Mouse (Mus musculus) kidney, adult 2 months (tissue): ENCODE results near the gene Kcnh6.

Experiments used
- CTCF ChIP-seq: fragments of 200-500 bp; conservative IDR thresholded peaks from 2 replicates; pipeline ENCODE4 v1.5.1; 2011; ENCODE audit warnings: low read depth, mild to moderate bottlenecking, control low read depth, low read length, moderate library complexity, mixed read lengths; ENCODE audit not compliant: insufficient read depth, insufficient read length
- POLR2A ChIP-seq: fragments of 200-500 bp; IDR thresholded peaks from one replicate; pipeline ENCODE4 v1.6.1; 2011; ENCODE audit warnings: low read depth, low read length, control low read depth

DNA sequence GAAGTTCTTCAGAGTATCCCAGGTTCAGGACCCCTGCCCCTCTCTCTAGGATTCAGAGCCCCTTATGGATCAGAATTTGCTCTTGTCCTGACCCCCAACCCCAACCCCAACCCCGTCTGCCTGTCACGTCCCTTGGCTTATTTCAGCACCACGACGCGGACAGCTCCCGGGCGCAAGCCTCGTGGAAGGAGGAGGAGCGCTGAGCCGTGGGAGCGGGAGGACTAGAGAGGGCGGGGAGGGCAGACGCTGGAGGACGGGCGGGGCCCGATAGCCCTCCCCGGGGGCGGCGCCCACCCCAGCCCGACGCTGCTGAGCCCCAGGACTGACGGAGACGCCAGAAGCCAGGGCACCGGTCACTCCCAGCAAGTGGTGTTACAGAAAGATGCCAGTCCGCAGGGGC is at the start of gene Kcnh6:
- TF ChIP-seq CTCF (no peak), POLR2A (no peak)
